Mouse (Mus musculus) layer of hippocampus, adult 9-10 months (tissue): ENCODE results near the gene Nup188.

Source experiments
- DNase-seq: peaks from one replicate; pipeline ENCODE4 v3.0.0; 2022; ENCODE audit warnings: low spot score

Gene Nup188

DNA sequence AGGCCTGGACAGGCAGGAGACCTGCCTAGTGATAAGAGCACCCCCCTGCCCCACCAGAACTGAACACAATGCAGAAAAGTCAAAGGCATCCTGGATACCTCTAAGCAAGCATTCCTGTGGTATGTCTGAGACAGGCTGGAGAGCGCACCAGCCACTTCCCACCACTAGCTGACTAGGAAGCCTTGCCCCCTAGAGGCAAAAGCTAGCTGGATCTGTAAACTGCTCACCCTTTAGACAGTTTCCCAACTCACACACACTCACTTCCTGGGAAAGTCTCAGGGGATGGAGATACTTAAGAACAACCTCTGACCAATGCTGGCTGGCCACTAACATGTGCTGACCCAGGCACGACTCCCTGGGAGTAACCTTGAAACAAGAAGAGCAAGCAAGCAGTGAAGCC is 65.0 kb downstream of the Nup188 start:
- DNase-seq: no peak

DNA sequence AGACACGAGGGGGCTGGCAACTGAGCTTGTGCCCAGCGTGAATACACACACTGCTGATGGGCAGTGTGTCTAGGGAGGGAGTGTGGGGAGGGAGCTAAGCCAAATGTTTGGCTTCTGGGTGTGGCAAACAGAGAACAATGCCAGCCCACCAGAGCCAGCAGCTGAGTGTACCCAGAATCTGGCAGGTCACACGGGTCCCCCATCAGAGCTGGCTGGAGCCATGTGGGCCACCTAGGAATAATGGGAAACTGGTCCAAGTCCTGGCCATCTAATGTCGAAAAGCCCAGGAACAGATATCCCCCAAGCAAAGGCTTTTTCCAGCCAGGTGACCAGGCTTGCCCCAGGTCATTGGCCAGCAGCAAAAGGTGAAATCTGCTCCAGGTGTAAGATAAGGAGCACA is 69.7 kb downstream of the Nup188 start:
- DNase-seq: no peak

- DNase-seq: no peak
Measured at GRCm38 (mm10) chr2:30356266-30356665, 70.1 kb downstream of the Nup188 start.

DNA sequence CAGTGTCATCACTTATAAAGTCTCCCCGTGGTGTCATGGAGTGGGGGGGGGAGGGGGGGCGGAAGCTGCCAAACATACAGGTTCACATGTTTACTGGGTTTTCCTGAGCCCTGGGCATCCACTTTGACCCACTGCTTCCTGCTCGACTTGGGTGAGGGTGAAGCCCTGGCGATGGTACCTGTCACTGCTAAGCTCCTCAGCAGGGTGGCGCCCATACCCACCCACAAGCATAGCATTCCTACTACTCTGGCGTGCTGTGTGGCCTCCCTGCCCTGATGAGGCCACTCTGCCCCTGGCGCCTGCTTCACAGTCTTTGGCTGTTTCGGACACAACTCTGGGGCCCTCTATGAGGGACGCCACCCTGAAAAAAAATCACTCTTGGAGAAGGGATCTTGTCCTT is 70.7 kb downstream of the Nup188 start:
- no peak for DNase-seq

DNA sequence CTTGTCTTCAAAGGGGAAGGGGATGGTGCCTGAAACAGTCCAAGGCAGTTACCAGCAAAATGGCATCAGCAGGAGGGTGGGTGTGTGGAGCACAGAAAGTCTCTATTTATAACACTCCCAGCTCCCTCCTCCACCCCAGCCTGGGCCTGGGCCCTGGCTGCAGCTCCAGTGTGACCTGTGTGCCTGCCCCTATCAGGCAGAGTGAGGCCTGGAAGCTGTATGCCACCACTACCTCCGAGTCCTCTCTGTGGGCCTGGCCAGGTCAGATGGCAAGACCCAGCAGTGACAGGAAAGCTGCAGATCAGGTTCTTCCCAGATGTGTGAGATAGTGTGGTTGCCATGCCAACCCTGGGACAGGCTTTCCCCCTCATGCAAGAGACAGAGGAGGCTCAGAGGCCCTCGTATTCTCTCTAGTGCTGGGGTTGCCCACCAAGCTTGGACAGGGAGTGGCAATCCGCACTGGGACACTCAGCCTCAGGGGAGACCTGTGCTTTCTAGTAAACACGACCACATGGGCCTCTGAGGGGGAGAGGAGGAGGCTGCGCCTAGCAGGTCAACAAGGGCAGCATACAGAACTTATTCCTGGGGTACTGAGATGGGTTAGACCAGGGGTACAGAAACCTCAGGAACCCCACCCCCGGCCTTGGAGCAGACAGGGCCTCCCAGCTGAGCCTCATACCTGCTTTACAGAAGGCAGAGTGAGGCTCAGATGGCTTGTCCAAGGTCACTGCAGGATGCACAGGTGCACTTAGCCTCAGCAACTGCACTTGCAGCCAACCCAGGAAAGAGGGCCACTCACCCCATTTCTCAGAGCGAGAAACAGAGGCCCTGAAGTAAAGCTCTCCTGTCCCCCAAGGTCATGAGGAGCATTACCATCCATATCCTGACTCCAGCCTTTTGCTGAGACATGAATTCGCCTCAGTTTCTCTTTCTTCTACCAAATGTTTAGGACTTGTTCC is 71.6 kb downstream of the Nup188 start:
- DNase-seq: no peak

DNA sequence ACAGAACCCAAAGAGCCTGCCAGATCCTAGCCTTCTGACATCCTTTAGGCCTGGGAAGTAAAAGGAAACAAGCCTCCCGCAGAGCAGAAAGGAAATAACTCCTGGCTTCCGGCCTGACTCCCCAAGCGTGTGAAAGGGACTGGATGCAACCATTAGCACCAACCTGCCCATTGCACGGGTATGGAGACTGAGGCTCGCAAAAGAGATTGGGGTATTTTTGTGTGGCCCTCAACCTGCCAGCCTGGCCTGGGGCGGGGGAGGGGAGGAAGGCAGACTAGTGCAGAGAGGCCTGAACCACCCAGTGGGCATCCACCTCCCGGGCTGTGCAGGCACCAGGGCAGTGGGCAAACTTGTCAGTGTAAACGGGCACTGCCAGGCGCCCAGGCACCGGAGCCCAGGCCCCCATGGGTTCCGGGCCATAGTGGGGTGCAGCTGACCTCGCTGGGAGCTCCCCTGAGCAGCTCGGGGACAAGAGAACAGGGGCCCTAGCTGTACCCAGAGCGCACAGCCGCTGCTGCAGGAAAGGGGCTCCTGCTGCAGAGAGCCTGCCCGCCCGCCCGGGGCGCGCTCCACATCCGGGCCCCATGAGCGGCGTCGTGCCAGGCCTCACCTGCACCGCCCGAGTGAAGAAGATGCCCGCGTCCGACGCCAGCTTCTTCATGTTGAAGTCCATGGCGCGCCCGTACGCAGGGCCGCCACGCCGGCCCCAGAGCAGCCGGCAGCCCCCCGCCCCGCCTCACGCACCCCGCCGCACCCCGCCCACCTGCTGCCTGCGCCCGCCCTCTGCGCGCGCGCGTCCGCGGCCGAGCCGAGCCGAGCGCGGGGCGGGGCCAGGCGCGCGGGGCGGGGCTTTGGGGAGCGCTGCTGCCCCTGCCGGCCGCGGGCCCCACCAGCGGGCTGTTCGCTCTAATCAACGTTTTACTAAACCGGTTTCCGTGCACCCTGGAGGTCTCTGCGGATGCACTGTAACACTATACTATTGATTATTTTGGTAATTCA is 72.6 kb downstream of the Nup188 start, which contains the start of gene Sh3glb2:
Gene Sh3glb2, minus strand, starts transcription at position 805 of the 999 bp plus-strand sequence.
- DNase-seq: no peak

GRCm38 (mm10) chr2:30360626-30361025 is 74.4 kb downstream of the Nup188 start:
- DNase-seq: no peak

DNA sequence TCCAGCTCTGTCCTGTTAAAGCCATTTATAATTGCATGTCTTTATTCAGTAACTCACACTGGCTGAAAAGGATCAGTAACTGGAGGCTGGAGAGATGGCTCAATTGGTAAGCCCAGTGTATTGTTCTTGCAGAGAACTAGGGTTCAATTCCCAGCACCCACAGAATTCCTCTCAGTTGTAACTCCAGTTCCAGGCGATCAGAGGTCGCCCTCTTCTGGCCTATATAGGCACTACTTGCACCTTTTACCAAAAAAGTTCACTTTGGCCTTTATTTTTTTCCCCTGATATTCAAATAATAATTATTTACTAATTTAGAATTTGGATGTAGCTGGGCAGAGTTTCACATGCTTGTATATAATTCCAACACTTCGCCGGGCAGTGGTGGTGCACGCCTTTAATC is 76.7 kb downstream of the Nup188 start:
- DNase-seq: no peak

GRCm38 (mm10) chr2:30363773-30364650 is 77.8 kb downstream of the Nup188 start, which contains the start of gene Miga2:
Gene Miga2, plus strand, starts transcription at chr2:30364233.
- DNase-seq: peak; percentile 99

- DNase-seq: no peak
Measured at GRCm38 (mm10) chr2:30365281-30366069, 79.3 kb downstream of the Nup188 start.

DNA sequence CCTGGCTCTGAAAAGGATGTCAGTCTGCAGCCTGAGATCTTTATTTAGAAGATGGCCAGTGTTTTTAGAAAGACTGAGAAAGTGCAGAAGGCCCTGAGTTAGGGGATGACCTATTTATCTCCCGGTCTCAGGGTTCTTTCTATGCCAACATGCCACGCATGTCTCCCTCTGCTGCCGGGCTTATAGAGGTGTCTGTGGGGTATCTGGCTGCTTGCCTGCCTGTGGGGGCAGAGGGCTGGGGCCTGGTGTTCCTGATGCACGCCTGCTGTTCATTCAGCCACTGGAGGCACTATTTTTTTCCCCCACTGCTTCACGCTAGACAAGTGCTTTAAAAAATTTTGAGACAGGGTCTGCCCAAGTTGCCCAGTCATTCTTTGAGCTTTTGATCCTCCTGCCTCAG is 80.0 kb downstream of the Nup188 start:
- no peak for DNase-seq

DNA sequence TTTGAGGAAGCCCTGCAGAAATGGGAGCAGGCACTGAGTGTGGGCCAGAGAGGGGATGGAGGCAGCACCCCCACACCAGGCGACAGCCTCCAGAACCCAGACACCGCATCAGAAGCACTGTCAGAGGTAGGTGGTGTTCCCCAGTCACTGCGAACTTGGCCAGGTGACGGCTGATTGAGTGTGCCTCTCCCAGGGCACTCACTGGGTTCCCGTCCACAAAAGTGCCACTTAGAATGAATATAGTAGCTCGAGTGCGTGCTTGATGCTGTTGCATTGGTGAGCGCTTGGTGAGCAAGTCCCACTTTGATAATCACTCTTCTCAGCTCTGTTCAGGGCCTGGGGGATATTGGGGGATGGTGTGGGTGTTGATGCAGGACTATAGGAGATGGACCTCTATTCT is 85.3 kb downstream of the Nup188 start:
- no peak for DNase-seq

DNA sequence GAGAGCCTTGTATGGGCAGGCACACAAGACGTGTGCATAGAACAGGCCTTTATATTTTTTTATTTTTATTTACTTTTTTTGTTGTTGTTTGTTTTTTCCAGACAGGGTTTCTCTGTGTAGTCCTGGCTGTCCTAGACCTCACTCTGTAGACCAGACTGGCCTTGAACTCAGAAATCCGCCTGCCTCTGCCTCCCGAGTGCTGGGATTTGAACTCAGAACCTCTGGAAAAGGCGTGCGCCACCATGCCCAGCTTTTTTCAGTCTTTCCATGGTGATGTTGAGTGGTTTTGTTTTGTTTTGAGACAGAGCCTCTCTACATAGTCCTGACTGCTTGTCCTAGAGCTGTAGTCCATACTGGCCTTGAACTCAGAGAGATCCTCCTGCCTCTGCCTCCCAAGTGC is 86.5 kb downstream of the Nup188 start:
- no peak for DNase-seq

GRCm38 (mm10) chr2:30375893-30376292 is 89.7 kb downstream of the Nup188 start:
- no peak for DNase-seq

GRCm38 (mm10) chr2:30377721-30378120 is 91.5 kb downstream of the Nup188 start:
- no peak for DNase-seq

- DNase-seq: no peak
Measured at GRCm38 (mm10) chr2:30379307-30379706, 93.1 kb downstream of the Nup188 start.

DNA sequence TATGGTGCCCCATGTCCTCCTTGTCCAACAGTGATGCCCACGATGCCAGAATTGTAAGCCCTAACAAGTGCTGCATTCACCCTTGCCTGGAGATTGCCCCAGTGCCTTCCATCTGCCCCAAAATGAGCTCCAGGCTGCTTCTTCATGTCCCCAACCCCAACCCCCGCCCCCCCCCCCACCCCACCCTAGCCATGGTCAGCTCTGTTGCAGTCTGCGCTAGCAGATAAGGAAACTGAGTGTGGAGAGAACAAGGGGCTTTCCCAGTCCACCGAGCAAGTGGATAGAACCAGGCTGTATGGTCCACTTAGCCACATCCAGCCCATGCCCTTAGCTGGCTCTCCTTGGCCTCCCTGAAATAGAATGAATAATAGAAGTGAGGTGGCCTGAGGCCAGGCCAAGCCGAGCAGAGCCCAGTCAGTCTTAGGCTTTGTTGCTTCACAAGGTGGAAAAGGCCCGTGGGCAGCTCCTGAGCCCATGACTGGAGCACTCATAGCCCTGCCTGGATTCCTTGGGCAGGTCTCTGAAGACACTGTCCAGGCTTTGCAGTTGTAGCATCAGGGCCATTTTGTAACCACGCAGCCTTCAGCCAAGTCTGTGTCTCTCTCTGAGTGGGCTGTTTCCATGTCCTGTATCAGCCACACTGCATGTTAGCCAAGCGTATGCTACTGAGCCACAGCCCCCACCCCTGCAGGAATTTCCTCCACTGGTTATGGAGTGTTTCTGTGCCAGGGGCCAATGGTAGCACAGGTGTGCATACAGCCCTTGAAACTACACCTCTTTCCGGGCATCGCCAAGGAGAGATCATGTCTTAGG is 94.6 kb downstream of the Nup188 start:
- no peak for DNase-seq

DNA sequence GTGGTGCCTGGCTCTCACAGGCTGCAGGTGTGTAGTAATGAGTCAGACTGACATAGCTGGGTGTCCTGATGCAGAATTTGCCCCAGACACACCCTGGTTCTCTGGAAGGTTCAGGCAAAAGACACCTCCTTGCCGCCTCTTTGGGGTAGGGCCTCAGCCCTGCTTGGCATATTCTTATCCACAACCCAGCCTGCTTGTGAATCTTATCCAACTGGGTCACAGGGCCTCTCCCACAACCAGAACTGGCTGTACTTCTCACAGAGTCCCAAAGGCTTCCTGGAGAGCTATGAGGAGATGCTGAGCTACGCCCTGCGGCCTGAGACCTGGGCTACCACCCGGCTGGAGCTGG is 95.2 kb downstream of the Nup188 start:
- no peak for DNase-seq

DNA sequence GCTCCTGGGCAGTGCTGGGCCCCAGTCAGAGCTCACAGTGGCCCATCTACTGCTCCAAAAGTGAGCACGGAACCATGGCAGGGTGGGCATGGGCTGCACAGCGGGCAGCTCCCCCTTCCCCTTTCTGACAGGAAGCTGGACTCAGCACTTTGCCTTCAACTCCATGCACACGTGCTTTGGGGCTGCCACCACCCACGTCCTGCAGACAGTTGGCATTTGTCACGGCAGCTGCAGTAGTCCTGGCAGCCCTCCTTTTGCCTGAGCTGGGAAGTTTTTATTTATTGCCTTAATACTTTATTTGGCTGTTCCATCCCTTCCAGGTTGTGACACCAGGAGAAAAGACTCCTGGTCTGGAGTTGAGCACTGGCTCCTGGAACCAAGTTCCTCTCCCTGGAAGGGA is 98.6 kb downstream of the Nup188 start:
- no peak for DNase-seq

GRCm38 (mm10) chr2:30385591-30385990 is 99.4 kb downstream of the Nup188 start:
- DNase-seq: no peak
